Mouse (Mus musculus) stomach, postnatal 0 days (tissue): Measurements from ENCODE around the gene Itgax.
"Not testable (repeated sequence)": the region's sequence is repeated elsewhere in the genome, so short reads cannot be mapped to it uniquely, and the experiment has no call there.

ENCODE experiments used
- CTCF ChIP-seq: IDR thresholded peaks from 2 replicates; pipeline ENCODE4 v1.5.1; 2016; ENCODE audit warnings: antibody characterized with exemption, low read depth, mild to moderate bottlenecking, moderate library complexity
- EP300 ChIP-seq: optimal IDR thresholded peaks from 2 replicates; pipeline ENCODE3; 2016; ENCODE audit warnings: antibody characterized with exemption

GRCm38 (mm10) chr7:128158688-128159354, 29.5 kb downstream of the Itgax start:
- not testable (repeated sequence) for TF ChIP-seq CTCF, EP300
